Mouse (Mus musculus): Measurements from ENCODE around the gene Ccdc180.

The Ccdc180 gene

GRCm38 (mm10) chr4:45909924-45910323 lies 19.8 kb downstream of the Ccdc180 start:
- in situ Hi-C loops (cut with MboI; ENCODE audit: low sequenced_read_pairs): no loop called here

GRCm38 (mm10) chr4:45911256-45911655 lies 21.2 kb downstream of the Ccdc180 start:
- in situ Hi-C loops (cut with MboI; ENCODE audit: low sequenced_read_pairs): no loop called here

- in situ Hi-C loops (cut with MboI; ENCODE audit: low sequenced_read_pairs): no loop called here
Observed at GRCm38 (mm10) chr4:45911876-45912275, 21.8 kb downstream of the Ccdc180 start.

GRCm38 (mm10) chr4:45917091-45917490 lies 27.0 kb downstream of the Ccdc180 start:
- in situ Hi-C loops (cut with MboI; ENCODE audit: low sequenced_read_pairs): no loop called here

GRCm38 (mm10) chr4:45921663-45922435 lies 31.7 kb downstream of the Ccdc180 start:
- in situ Hi-C loops (cut with MboI; ENCODE audit: low sequenced_read_pairs): no loop called here

GRCm38 (mm10) chr4:45924011-45924410 lies 33.9 kb downstream of the Ccdc180 start:
- in situ Hi-C loops (cut with MboI; ENCODE audit: low sequenced_read_pairs): no loop called here

GRCm38 (mm10) chr4:45928561-45928960 lies 38.5 kb downstream of the Ccdc180 start:
- in situ Hi-C loops (cut with MboI; ENCODE audit: low sequenced_read_pairs): no loop called here

- in situ Hi-C loops (cut with MboI; ENCODE audit: low sequenced_read_pairs): no loop called here
Observed at GRCm38 (mm10) chr4:45941628-45942044, 51.5 kb downstream of the Ccdc180 start.

GRCm38 (mm10) chr4:45947729-45948128 lies 57.6 kb downstream of the Ccdc180 start:
- in situ Hi-C loops (cut with MboI; ENCODE audit: low sequenced_read_pairs): no loop called here

GRCm38 (mm10) chr4:45949109-45949848 lies 59.2 kb downstream of the Ccdc180 start:
- in situ Hi-C loops (cut with MboI; ENCODE audit: low sequenced_read_pairs): no loop called here

- in situ Hi-C loops (cut with MboI; ENCODE audit: low sequenced_read_pairs): no loop called here
Observed at GRCm38 (mm10) chr4:45951830-45952229, 61.7 kb downstream of the Ccdc180 start.

- in situ Hi-C loops (cut with MboI; ENCODE audit: low sequenced_read_pairs): no loop called here
Observed at GRCm38 (mm10) chr4:45953025-45953919, 63.2 kb downstream of the Ccdc180 start.

GRCm38 (mm10) chr4:45955235-45955634 lies 65.1 kb downstream of the Ccdc180 start:
- in situ Hi-C loops (cut with MboI; ENCODE audit: low sequenced_read_pairs): no loop called here

- in situ Hi-C loops (cut with MboI; ENCODE audit: low sequenced_read_pairs): no loop called here
Observed at GRCm38 (mm10) chr4:45956131-45956530, 66.0 kb downstream of the Ccdc180 start.

- in situ Hi-C loops (cut with MboI; ENCODE audit: low sequenced_read_pairs): no loop called here
Observed at GRCm38 (mm10) chr4:45956706-45957105, 66.6 kb downstream of the Ccdc180 start.

- in situ Hi-C loops (cut with MboI; ENCODE audit: low sequenced_read_pairs): no loop called here
Observed at GRCm38 (mm10) chr4:45964771-45965439, 74.8 kb downstream of the Ccdc180 start, which contains the start of gene Tdrd7. Gene Tdrd7, plus strand, starts transcription at chr4:45965334.

- in situ Hi-C loops (cut with MboI; ENCODE audit: low sequenced_read_pairs): no loop called here
Observed at GRCm38 (mm10) chr4:45965737-45966447, 75.8 kb downstream of the Ccdc180 start.

- in situ Hi-C loops (cut with MboI; ENCODE audit: low sequenced_read_pairs): no loop called here
Observed at GRCm38 (mm10) chr4:45966716-45967115, 76.6 kb downstream of the Ccdc180 start.

GRCm38 (mm10) chr4:45967479-45968341 lies 77.6 kb downstream of the Ccdc180 start:
- in situ Hi-C loops (cut with MboI; ENCODE audit: low sequenced_read_pairs): no loop called here
